Mouse (Mus musculus) lung, postnatal 10 days (tissue): Measurements from ENCODE around the gene Dlx1.

ENCODE experiments used
- DNase-seq: peaks from one replicate; pipeline ENCODE4 v3.0.0; 2021

Gene Dlx1

GRCm38 (mm10) chr2:71546640-71547071 lies 18.7 kb downstream of the Dlx1 start, which contains the start of gene Dlx2:
Gene Dlx2, minus strand, starts transcription at chr2:71546754.
- no peak for DNase-seq

- DNase-seq = peak; percentile 80
Observed at GRCm38 (mm10) chr2:71547829-71548228, 19.9 kb downstream of the Dlx1 start.

- DNase-seq = no peak
Observed at GRCm38 (mm10) chr2:71550330-71550729, 22.4 kb downstream of the Dlx1 start.

- DNase-seq = no peak
Observed at GRCm38 (mm10) chr2:71551704-71552103, 23.8 kb downstream of the Dlx1 start.

- no peak for DNase-seq
Observed at GRCm38 (mm10) chr2:71556071-71556470, 28.2 kb downstream of the Dlx1 start.

- DNase-seq = no peak
Observed at GRCm38 (mm10) chr2:71566466-71566865, 38.6 kb downstream of the Dlx1 start.

- DNase-seq = no peak
Observed at GRCm38 (mm10) chr2:71573736-71574135, 45.8 kb downstream of the Dlx1 start.

- DNase-seq = no peak
Observed at GRCm38 (mm10) chr2:71577059-71577458, 49.1 kb downstream of the Dlx1 start.

- peak; percentile 73 for DNase-seq
Observed at GRCm38 (mm10) chr2:71580632-71581466, 52.9 kb downstream of the Dlx1 start.

GRCm38 (mm10) chr2:71581488-71581887 lies 53.6 kb downstream of the Dlx1 start:
- DNase-seq = no peak
